Mouse (Mus musculus) limb, embryonic 13.5 days (tissue): ENCODE measurements around the gene Wdr18. TPM values are rescaled to one million over a fixed set of nuclear protein-coding genes. Genes with fewer than 3 reads are reported as not detected.

Experiments used
- ATAC-seq: fragments of 200-750 bp; cut with Nextera tagmentation; 2 replicates; pipeline ENCODE4 v1.8.0; 2017; ENCODE audit warnings: low read depth, moderate number of reproducible peaks, moderate TSS enrichment; ENCODE audit not compliant: low FRiP score
- H3K27ac ChIP-seq: fragments of 300-500 bp; sonication (generic); 2 replicates; pipeline ENCODE4 v1.5.1; 2015; ENCODE audit warnings: inconsistent platforms, mild to moderate bottlenecking, moderate library complexity
- H3K27me3 ChIP-seq: fragments of 300-500 bp; sonication (generic); 2 replicates; pipeline ENCODE4 v1.6.1; 2015; ENCODE audit warnings: mild to moderate bottlenecking, inconsistent platforms
- H3K36me3 ChIP-seq: fragments of 300-500 bp; sonication (generic); 2 replicates; pipeline ENCODE4 v1.6.1; 2015; ENCODE audit warnings: inconsistent platforms, mild to moderate bottlenecking, moderate library complexity
- H3K4me1 ChIP-seq: fragments of 300-500 bp; sonication (generic); 2 replicates; pipeline ENCODE4 v1.6.1; 2015; ENCODE audit warnings: inconsistent platforms
- H3K4me2 ChIP-seq: fragments of 300-500 bp; sonication (generic); replicated peaks from 2 replicates; pipeline ENCODE4 v1.6.1; 2015; ENCODE audit warnings: inconsistent platforms, mild to moderate bottlenecking, moderate library complexity
- H3K4me3 ChIP-seq: fragments of 300-500 bp; sonication (generic); 2 replicates; pipeline ENCODE4 v1.5.1; 2015; ENCODE audit warnings: moderate library complexity, mild to moderate bottlenecking, inconsistent platforms
- H3K9ac ChIP-seq: fragments of 300-500 bp; sonication (generic); 2 replicates; pipeline ENCODE4 v1.6.1; 2015; ENCODE audit warnings: mild to moderate bottlenecking, inconsistent platforms
- H3K9me3 ChIP-seq: fragments of 300-500 bp; sonication (generic); 2 replicates; pipeline ENCODE4 v1.6.1; 2016; ENCODE audit warnings: inconsistent platforms
- whole genome bisulfite sequencing: fragments of 180-500 bp; shearing (Covaris S2); methylation state at CpG from one replicate; pipeline ENCODE4 v1.1.7; 2015; 5-methylcytosine and 5-hydroxymethylcytosine counted together
- polyA plus RNA-seq: library from polyadenylated mRNA; unstranded; fragments of >200 nt; fragmentation: Nextera tagmentation; extraction: Ambion mirVana; gene quantifications from 2 replicates; pipeline ENCODE4 v1.2.1, GENCODE M21; 2015

Gene Wdr18
- polyA plus RNA-seq, 1 experiment from 2014 or later, result 106 TPM

DNA sequence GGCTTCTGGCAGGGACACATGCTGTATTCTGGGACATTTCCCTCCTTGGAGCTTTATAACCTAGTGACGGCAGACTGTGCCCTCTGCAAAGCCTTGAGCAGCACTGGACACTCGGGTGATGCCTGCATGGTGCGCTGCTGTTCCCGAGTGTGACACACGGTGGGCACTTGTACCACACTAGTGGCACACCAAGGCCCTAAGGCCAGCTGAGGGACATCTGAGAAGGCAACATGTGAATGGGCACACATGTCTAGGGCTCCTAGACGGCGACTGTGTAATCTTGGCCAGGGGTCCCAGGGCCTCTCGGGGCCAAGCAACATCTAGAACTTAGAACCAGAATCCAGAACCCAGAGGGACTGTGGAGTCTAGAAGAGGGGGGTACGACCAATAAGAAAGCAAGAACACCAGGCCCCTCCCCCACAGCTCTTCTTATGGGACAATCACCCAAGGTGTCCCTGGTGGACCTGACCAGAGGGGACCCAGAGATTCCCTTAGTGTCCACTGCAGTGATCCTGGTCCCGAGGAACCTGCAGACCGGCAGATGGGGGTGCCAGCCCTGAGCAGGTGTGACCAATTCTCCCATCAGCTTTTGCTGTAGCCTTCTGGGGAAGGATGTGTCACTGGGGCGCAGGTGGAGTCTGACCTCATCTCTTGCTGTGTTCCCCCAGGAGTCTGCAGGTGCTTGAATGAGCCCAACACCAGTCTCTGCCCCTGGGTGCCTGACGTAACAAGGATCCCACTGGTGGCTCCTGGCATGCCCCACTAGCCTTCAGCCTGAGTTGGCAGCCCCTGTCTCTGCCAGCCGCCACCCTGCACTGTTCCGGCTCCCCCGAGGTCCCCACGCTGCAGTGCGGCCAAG lies 29.8 kb upstream of the Wdr18 start:
- Histone ChIP-seq H3K4me1 (peaks cover 77% of the 10 kb centered on the region), H3K27me3 (no peaks in the 10 kb centered on the region), H3K9me3 (no peaks in the 10 kb centered on the region), H3K36me3 (peaks cover 48% of the 10 kb centered on the region), H3K27ac (peak overlapping the region; percentile 22; the same call in 1 of the 2 replicates), H3K4me2 (peak overlapping the region; percentile 92), H3K4me3 (0 out of 2 replicates have a peak overlapping the region, but pooled peaks have one; percentile 97), H3K9ac (no peak overlapping the region)
- no peak for ATAC-seq
- 83% methylated on average over 18 of the region's 18 CpGs for WGBS

DNA sequence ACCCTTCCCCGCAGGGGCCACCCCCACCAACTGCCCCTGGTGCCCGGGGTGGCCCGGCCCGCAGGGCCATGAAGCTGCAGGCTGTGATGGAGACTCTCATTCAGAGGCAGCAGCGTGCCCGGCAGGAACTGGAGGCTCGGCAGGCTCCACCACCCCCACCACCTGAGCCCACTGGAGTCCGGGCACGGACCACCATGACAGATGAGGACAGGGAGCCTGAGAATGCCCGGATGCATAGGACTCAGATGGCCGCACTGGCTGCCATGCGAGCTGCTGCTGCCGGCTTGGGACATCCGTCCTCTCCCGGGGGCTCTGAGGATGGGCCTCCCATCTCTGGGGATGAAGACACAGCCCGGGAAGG lies 29.1 kb upstream of the Wdr18 start:
- Histone ChIP-seq H3K9me3 (no peaks in the 10 kb centered on the region), H3K9ac (no peak overlapping the region), H3K4me2 (no peak overlapping the region), H3K27me3 (no peaks in the 10 kb centered on the region), H3K27ac (no peak overlapping the region), H3K4me3 (no peak overlapping the region), H3K4me1 (peaks cover 72% of the 10 kb centered on the region), H3K36me3 (peaks cover 54% of the 10 kb centered on the region)
- no peak for ATAC-seq
- 88% methylated on average over 16 of the region's 16 CpGs for WGBS

DNA sequence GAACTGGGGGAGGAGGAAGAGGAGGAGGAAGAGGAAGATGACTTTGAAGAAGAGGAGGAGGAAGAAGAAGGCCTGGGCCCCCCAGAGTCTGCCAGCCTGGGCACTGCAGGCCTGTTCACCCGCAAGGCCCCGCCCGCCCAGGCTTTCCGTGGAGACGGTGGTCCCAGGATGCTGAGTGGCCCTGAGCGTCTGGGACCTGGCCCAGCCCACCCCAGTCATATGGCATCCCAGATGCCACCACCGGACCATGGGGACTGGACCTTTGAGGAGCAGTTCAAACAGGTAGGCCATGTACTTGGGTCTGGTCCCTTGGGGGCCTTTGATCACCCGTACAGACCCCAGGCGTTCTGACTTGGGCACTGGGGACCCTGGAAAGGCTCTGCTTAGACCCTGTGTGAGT lies 28.2 kb upstream of the Wdr18 start:
- Histone ChIP-seq H3K36me3 (peaks cover 56% of the 10 kb centered on the region), H3K4me3 (no peak overlapping the region), H3K4me1 (peaks cover 73% of the 10 kb centered on the region), H3K9me3 (no peaks in the 10 kb centered on the region), H3K27ac (peak overlapping the region; percentile 35; the same call in 1 of the 2 replicates), H3K27me3 (no peaks in the 10 kb centered on the region), H3K4me2 (no peak overlapping the region), H3K9ac (peak overlapping the region; percentile 35; the same call in 1 of the 2 replicates)
- no peak for ATAC-seq
- whole genome bisulfite sequencing, result 70% methylated on average over 9 of the region's 9 CpGs

DNA sequence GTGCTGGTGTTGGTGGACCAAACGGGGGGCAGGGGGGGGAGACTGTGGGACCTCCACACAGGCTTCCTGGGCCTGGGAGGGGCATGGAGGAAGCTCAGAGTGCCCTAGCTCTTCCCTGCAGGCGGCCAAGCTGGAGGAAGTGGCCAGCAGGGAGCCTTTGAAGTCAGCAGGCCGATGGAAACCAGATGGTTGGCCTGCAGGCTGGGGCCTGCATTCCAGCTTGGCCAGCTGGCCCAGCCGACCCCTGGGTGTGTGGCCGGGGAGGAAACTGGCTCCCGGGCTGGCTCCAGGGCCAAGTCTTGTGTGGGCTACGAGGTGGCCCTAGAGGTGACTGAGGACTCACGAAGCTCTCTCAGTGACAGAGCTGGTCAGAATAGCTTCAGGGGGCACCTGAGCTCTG lies 27.2 kb upstream of the Wdr18 start:
- Histone ChIP-seq H3K4me3 (0 out of 2 replicates have a peak overlapping the region, but pooled peaks have one; percentile 6), H3K9ac (peak overlapping the region; percentile 63), H3K27me3 (no peaks in the 10 kb centered on the region), H3K27ac (peak overlapping the region; percentile 67; the same call in 1 of the 2 replicates), H3K9me3 (no peaks in the 10 kb centered on the region), H3K4me2 (peak overlapping the region; percentile 27), H3K36me3 (peaks cover 63% of the 10 kb centered on the region), H3K4me1 (peaks cover 79% of the 10 kb centered on the region)
- 8% methylated on average over 8 of the region's 8 CpGs for WGBS
- ATAC-seq, result peak; percentile 17; the same call in 1 of the 2 replicates

DNA sequence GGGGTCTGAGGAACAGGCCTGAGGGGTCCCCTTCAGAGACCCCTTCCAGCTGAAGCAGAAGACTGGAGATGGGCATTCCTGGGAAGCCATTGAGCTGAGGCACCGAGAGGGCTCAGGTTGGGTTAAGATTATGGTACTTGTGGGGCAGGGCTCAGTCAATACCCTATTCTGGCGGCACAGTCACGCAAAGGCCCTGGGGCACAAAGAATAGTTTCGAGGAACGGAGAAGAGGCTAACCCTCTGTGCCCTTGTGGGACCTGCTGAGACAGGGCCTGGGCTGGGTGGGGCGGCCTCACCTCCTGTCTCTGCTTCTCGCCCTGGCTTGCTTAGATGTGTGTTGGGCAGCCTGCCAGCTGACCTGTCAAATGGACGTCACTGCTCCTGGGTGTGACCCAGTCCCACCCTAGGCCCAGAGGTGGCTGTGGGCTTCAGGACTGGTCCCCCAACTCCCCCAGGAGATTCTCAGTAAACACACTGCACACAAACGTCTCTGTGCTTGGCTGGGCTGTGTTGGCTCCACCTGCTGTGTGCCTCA lies 26.7 kb upstream of the Wdr18 start:
- Histone ChIP-seq H3K27ac (peak overlapping the region; percentile 67; the same call in 1 of the 2 replicates), H3K36me3 (peaks cover 67% of the 10 kb centered on the region), H3K4me3 (0 out of 2 replicates have a peak overlapping the region, but pooled peaks have one; percentile 6), H3K4me1 (peaks cover 79% of the 10 kb centered on the region), H3K27me3 (no peaks in the 10 kb centered on the region), H3K9me3 (no peaks in the 10 kb centered on the region), H3K4me2 (peak overlapping the region; percentile 27), H3K9ac (no peak overlapping the region; the same call in 1 of the 2 replicates)
- 51% methylated on average over 9 of the region's 9 CpGs for WGBS
- no peak for ATAC-seq

DNA sequence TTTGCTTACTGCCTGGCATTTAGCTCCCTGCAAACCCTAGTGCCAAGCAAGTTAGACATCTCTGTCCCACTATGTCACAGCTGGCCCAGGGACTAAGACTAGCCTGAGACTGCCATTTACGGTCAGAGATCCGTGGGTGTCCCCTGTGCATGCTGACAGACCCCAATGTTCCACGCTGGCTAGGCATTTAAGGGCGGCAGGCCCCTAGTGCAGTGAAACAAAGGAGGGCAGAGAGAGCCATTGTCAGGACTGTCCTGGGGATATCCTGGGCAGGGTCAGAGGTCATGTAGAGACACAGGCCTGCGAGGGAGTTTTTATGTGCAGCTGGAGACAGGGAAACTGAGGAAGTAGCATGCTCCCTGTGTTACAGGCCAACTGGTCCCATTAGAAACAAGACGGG lies 26.1 kb upstream of the Wdr18 start:
- ATAC-seq, result no peak
- Histone ChIP-seq H3K36me3 (peaks cover 72% of the 10 kb centered on the region), H3K9ac (no peak overlapping the region), H3K9me3 (no peaks in the 10 kb centered on the region), H3K4me1 (peaks cover 77% of the 10 kb centered on the region), H3K4me3 (no peak overlapping the region), H3K27me3 (no peaks in the 10 kb centered on the region), H3K27ac (no peak overlapping the region), H3K4me2 (no peak overlapping the region)
- WGBS, result 67% methylated on average over 6 of the region's 6 CpGs

DNA sequence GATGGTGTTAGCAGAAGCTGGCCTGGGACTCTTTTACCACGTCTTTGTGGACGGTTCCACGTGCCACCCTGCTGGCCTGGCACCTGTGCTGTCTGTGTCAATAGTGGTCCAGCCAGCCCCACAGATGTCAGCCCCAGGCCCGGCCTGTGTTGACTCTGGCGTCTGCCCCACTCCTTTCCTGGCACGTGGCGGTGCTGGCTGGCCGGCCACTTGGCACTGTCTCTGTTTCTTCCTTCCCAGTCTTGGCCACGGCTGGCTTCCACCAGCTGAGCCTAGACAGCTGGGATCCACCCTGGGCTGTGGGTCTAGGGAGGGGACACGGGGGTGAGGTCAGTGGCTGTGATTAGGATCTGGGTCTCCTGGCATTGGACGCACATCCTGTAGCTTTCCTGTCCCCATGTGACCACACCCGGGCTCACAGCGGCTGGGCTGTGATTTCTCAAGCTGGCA lies 25.7 kb upstream of the Wdr18 start:
- ATAC-seq, result no peak; the same call in 1 of the 2 replicates

DNA sequence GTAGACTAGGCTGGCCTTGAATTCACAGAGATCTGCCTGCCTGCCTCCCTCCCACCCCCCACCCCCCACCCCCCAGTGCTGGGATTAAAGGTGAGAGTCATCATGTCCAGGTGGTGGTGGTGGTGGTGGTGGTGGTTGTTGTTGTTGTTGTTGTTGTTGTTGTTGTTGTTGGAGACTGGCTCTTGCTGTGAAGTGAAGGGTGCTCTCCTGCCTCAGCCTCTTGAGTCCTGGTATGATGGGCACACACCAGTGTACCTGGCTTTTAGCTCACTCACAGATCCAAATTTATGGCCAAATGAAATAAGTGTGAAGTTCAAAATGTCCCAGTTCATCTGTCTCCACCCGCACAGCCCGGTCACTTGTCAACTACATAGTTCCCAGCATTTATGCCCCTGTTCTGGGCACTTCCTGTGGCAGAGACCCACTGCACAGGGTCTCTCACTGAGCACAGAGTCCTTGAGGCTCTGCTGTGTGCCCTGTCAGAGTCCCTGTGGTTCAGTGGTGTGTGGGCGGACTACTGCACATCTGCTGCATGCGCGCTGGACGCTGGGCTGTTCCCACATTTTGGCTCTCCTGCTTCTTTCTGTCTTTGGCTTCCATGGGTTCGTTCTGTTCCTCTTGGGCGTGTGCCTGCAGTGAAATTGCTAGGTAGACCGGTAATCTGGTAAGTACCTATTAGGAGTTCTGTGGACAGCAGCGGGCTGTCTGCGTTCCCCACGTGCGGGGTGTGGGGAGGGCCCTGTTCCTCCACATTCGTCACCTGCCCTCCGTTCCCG lies 25.0 kb upstream of the Wdr18 start:
- no peak overlapping the region for H3K27ac ChIP-seq
- no peaks in the 10 kb centered on the region for H3K9me3 ChIP-seq
- H3K27me3 ChIP-seq, result no peaks in the 10 kb centered on the region
- no peak overlapping the region for H3K4me2 ChIP-seq
- H3K36me3 ChIP-seq, result peaks cover 79% of the 10 kb centered on the region
- ATAC-seq, result no peak
- 86% methylated on average over 16 of the region's 16 CpGs for WGBS
- H3K4me3 ChIP-seq, result no peak overlapping the region
- peaks cover 66% of the 10 kb centered on the region for H3K4me1 ChIP-seq
- no peak overlapping the region for H3K9ac ChIP-seq

More for the DNA sequence above, 25.7 kb upstream of the Wdr18 start:
- Histone ChIP-seq H3K4me3 (no peak overlapping the region), H3K27me3 (no peaks in the 10 kb centered on the region), H3K9ac (no peak overlapping the region), H3K4me2 (no peak overlapping the region), H3K4me1 (peaks cover 73% of the 10 kb centered on the region), H3K9me3 (no peaks in the 10 kb centered on the region), H3K36me3 (peaks cover 74% of the 10 kb centered on the region), H3K27ac (no peak overlapping the region)
- WGBS, result 74% methylated on average over 13 of the region's 13 CpGs

DNA sequence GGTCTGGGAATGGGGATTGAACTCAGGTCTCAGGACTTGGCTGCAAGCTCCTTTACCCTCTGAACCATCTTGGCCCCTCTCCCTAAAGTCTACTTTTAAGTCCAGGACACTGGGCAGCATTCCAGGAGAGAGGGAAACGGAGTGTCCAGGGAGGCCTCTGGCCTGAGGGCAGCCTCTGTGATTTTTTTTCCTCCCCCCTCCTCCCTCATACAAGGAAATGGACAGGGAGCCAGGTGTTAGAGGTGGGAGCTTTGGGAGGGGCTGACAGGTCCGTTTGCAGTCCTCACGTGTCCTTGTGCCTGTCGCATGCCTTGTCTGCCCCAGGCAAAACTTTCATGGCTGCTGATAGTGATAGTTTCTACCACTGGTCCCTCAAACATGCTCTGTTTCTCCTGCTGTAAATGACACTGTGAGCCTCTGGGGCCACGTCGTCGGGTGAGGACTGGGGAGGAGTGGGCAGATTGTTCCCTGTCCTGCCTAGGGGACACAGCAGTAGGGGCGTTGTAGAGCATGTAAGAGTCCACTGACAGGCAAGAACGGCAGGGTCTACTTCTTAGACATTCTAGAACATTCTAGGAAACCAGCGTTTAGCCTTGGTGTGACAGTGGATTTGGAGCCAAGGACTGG lies 23.6 kb upstream of the Wdr18 start:
- H3K9ac ChIP-seq, result 0 out of 2 replicates have a peak overlapping the region, but pooled peaks have one; percentile 4
- WGBS, result 58% methylated on average over 10 of the region's 10 CpGs
- no peaks in the 10 kb centered on the region for H3K9me3 ChIP-seq
- H3K27me3 ChIP-seq, result no peaks in the 10 kb centered on the region
- H3K4me2 ChIP-seq, result peak overlapping the region; percentile 7; the same call in 1 of the 2 replicates
- H3K4me1 ChIP-seq, result peaks cover 52% of the 10 kb centered on the region
- peak overlapping the region; percentile 72; the same call in 1 of the 2 replicates for H3K27ac ChIP-seq
- no peak overlapping the region for H3K4me3 ChIP-seq
- ATAC-seq, result no peak
- peaks cover 81% of the 10 kb centered on the region for H3K36me3 ChIP-seq

DNA sequence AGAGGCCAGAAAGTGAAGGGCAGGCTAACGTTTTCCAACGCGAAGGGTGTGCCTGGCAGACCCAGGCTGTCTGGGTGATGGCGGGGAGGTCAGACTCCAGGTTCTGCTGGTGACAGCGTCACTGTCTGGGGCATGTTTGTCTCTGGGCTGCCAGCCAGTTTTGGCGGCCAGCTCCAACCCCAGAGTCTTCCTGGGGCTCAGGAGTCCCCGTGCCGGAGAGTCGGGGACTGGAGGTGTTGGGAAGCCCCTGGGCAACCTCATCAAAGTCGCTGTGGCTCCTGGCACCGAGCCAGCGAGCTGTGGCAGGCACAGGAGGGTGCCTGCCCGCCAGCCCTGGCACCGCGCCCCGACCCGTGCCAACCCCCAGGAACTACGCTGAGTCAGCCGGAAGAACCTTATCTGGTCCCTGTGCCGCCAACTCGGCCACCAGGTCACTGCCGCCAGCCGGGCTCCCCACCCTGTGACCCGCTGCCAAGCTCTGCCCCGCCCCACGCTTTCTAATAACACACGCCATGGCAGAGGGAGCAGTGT lies 23.0 kb upstream of the Wdr18 start:
- ATAC-seq, result no peak
- Histone ChIP-seq H3K4me1 (peaks cover 47% of the 10 kb centered on the region), H3K36me3 (peaks cover 81% of the 10 kb centered on the region), H3K27me3 (no peaks in the 10 kb centered on the region), H3K9ac (peak overlapping the region; percentile 4; the same call in 1 of the 2 replicates), H3K27ac (peak overlapping the region; percentile 72; the same call in 1 of the 2 replicates), H3K9me3 (no peaks in the 10 kb centered on the region), H3K4me2 (peak overlapping the region; percentile 7; the same call in 1 of the 2 replicates), H3K4me3 (no peak overlapping the region)
- WGBS, result 66% methylated on average over 27 of the region's 27 CpGs
